Mouse (Mus musculus) cerebellum, adult 2 months (tissue): Measurements from ENCODE around the gene Ccdc136. TPM values are rescaled to one million over a fixed set of nuclear protein-coding genes. Genes with fewer than 3 reads are reported as not detected.

Source experiments
- DNase-seq, 2 experiments: peaks; one replicate each; pipeline ENCODE4 v3.0.0; 2021
- H3K27ac ChIP-seq: fragments of 200-500 bp; 2 replicates; pipeline ENCODE4 v1.5.1; 2012; ENCODE audit warnings: low read length, control low read depth, inconsistent platforms; ENCODE audit not compliant: insufficient read depth
- H3K27me3 ChIP-seq: fragments of 200-500 bp; 2 replicates; pipeline ENCODE4 v1.6.1; 2012; ENCODE audit warnings: inconsistent platforms, mild to moderate bottlenecking, low read length, moderate library complexity; ENCODE audit not compliant: control insufficient read depth, insufficient read depth
- H3K4me1 ChIP-seq: fragments of 200-500 bp; 2 replicates; pipeline ENCODE4 v1.6.1; 2011; ENCODE audit warnings: low read length; ENCODE audit not compliant: control insufficient read depth, insufficient read depth
- H3K4me3 ChIP-seq: fragments of 200-500 bp; replicated peaks from 2 replicates; pipeline ENCODE3; 2011; ENCODE audit warnings: mild to moderate bottlenecking, low read depth, low read length, control low read depth; ENCODE audit not compliant: insufficient read depth
- CTCF ChIP-seq: fragments of 200-500 bp; IDR thresholded peaks from 2 replicates; pipeline ENCODE4 v1.5.1; 2011; ENCODE audit warnings: low read depth, mild to moderate bottlenecking, control low read depth, low read length, moderate library complexity, borderline replicate concordance; ENCODE audit not compliant: insufficient read depth
- POLR2A ChIP-seq: fragments of 200-500 bp; IDR thresholded peaks from 2 replicates; pipeline ENCODE4 v1.6.1; 2011; ENCODE audit warnings: low read length, control low read depth, borderline replicate concordance; ENCODE audit not compliant: insufficient read depth
- WGBS: fragments of 180-500 bp; shearing (Covaris S2); methylation state at CpG from one replicate; pipeline ENCODE4 v1.1.7; 2018; 5-methylcytosine and 5-hydroxymethylcytosine counted together
- polyA plus RNA-seq: library from polyadenylated mRNA; depleted of rRNA; stranded (reverse); fragments of >200 nt; gene quantifications from 2 replicates; pipeline ENCODE4 v1.2.3, GENCODE M21; 2012; rRNA removed

Ccdc136 gene
- polyA plus RNA-seq, 1 experiment: 164 TPM

GRCm38 (mm10) chr6:29473941-29474691, 78.0 kb downstream of the Ccdc136 start:
- Histone ChIP-seq H3K4me1 (peaks cover under 1% of the 10 kb centered on the region; the same call in 1 of the 2 replicates), H3K27ac (no peak overlapping the region), H3K4me3 (peak overlapping the region; percentile 42), H3K27me3 (no peaks in the 10 kb centered on the region)
- peak; percentile 59 to 60 for DNase-seq
- TF ChIP-seq CTCF: no peak
- TF ChIP-seq POLR2A: no peak
- WGBS: 8% methylated on average over 33 of the region's 33 CpGs

GRCm38 (mm10) chr6:29474736-29475135, 78.6 kb downstream of the Ccdc136 start:
- H3K4me1 ChIP-seq: no peaks in the 10 kb centered on the region
- H3K4me3 ChIP-seq: no peak overlapping the region
- no peak for DNase-seq
- TF ChIP-seq POLR2A (no peak), CTCF (no peak)
- WGBS: 67% methylated on average over 2 of the region's 2 CpGs
- no peaks in the 10 kb centered on the region for H3K27me3 ChIP-seq
- H3K27ac ChIP-seq: no peak overlapping the region

Other genes starting within 250 kb of the Ccdc136 start
- 44.2 and 45.7 TPM in 2 replicates for gene Rbm28, start 231.3 kb upstream of the Ccdc136 start, polyA plus RNA-seq
- 5.4 and 5.5 TPM in 2 replicates for gene Prrt4, start 216.7 kb upstream of the Ccdc136 start, polyA plus RNA-seq
- 52.9 and 54.3 TPM in 2 replicates for gene Impdh1, start 179.9 kb upstream of the Ccdc136 start, polyA plus RNA-seq
- gene Hilpda, start 123.8 kb upstream of the Ccdc136 start, polyA plus RNA-seq: 10.2 and 11.2 TPM in 2 replicates
- 1.1 TPM in 2 replicates for gene Fam71f2, start 116.7 kb upstream of the Ccdc136 start, polyA plus RNA-seq
- gene Fam71f1, start 77.2 kb upstream of the Ccdc136 start, polyA plus RNA-seq: not detected in 2 replicates
- gene Calu, start 48.2 kb upstream of the Ccdc136 start, polyA plus RNA-seq: 68.0 and 68.6 TPM in 2 replicates
- not detected in 2 replicates for gene Opn1sw, start 7.8 kb upstream of the Ccdc136 start, polyA plus RNA-seq
- 0.65 and 0.72 TPM in 2 replicates for gene Flnc, start 36.9 kb downstream of the Ccdc136 start, polyA plus RNA-seq
- 424 and 433 TPM in 2 replicates for gene Atp6v1f, start 71.4 kb downstream of the Ccdc136 start, polyA plus RNA-seq
- gene Atp6v1fnb, start 75.1 kb downstream of the Ccdc136 start, polyA plus RNA-seq: 0.17 and 0.23 TPM in 2 replicates
- gene Kcp, start 111.6 kb downstream of the Ccdc136 start, polyA plus RNA-seq: 3.7 and 4.9 TPM in 2 replicates
- 2.0 TPM in 2 replicates for gene Irf5, start 130.3 kb downstream of the Ccdc136 start, polyA plus RNA-seq
- 50.8 TPM in 2 replicates for gene Tnpo3, start 213.6 kb downstream of the Ccdc136 start, polyA plus RNA-seq